Mouse (Mus musculus) T-helper 1 cell (primary cell): ENCODE measurements around the gene Gm10337.

Experiments
- in situ Hi-C: fragments of 300-600 bp; cut with MboI, MseI; formaldehyde crosslinking; loops from one replicate; pipeline ENCODE4 v1.15.1; 2025; ENCODE audit warnings: high pct_unique_total_duplicates

Gene Gm10337

DNA sequence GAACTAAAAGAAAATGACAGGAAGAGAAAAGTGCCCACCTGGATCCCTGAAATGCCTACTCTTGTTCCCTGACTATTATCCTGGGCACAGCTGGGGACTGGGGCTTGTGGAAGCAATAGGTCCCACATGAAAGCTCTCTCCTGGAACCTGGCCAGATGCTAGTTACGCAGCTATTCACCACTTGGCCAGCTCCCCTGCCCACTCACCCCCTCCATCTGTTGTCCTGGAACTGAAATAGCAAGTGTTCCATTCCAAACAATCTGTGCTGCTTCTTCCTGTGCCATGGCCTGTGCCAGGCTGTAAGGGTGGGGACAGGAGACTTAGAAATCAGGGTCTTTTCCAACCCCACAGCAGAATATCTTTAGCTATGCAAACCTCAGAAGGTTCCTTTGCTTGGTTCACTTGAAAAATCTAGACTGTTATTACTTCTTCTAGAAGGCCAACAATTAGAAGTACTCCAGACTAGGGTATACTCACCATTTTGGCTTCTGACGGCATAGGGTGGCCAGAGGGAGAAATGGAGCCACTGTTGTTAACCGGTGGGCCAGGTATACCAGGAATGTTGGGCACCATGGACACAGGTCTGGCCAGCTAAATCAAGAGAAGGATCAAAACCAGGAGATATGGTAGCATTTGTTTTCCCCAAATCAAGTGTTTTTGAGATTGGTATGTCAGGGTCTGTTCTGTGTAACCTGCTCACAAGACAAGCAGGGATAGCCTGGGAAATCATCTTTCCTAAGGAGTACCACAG is 43.3 kb downstream of the Gm10337 start:
- in situ Hi-C loops: no loop called here

DNA sequence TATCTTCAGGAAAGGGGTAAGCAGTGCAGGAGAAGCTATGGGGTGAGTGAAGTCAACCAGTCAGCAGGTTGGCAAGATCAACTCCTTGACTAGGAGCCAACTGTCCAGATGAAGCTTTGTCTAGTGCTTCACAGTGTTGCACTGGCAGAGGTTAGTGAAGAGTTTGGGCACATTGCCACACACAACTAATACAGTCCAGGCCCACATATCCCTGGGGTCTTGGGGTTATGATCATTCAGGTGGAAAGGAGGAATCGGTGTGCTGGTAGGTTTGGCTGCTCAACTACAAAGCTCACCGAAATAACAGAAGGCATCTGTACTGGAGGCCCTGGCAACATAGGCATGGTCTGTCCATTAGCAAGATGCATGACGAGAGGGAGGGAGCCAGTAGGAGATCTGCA is 44.0 kb downstream of the Gm10337 start:
- in situ Hi-C loops: no loop called here

GRCm38 (mm10) chr15:102552599-102552998 is 49.1 kb downstream of the Gm10337 start:
- in situ Hi-C loops: no loop called here
